Mouse (Mus musculus) hindbrain, embryonic 11.5 days (tissue): ENCODE measurements at regions not wholly inside any gene's neighbourhood (a gene's known extent, or its start where the extent isn't known, plus 50 kb on each side); places are given as distances from the start of the nearest gene placed in this dataset.

Source experiments
- ATAC-seq: fragments of 200-750 bp; cut with Nextera tagmentation; 2 replicates; pipeline ENCODE4 v1.8.0; 2017; ENCODE audit warnings: mild to moderate bottlenecking, moderate TSS enrichment, moderate library complexity; ENCODE audit not compliant: low FRiP score
- DNase-seq: peaks from one replicate; pipeline ENCODE4 v3.0.0-alpha.2; 2015; ENCODE audit warnings: low spot score
- H3K27ac ChIP-seq: fragments of 300-500 bp; sonication (generic); 2 replicates; pipeline ENCODE4 v1.5.1; 2014; ENCODE audit warnings: mild to moderate bottlenecking, low read depth, low read length
- H3K27me3 ChIP-seq: fragments of 300-500 bp; sonication (generic); 2 replicates; pipeline ENCODE4 v1.6.1; 2014; ENCODE audit warnings: mild to moderate bottlenecking, low read length, moderate library complexity, mixed read lengths; ENCODE audit not compliant: control insufficient read depth, insufficient read depth
- H3K36me3 ChIP-seq: fragments of 300-500 bp; sonication (generic); 2 replicates; pipeline ENCODE4 v1.6.1; 2014; ENCODE audit warnings: mild to moderate bottlenecking, low read length, moderate library complexity, mixed read lengths; ENCODE audit not compliant: control insufficient read depth, insufficient read depth
- H3K4me1 ChIP-seq: fragments of 300-500 bp; sonication (generic); replicated peaks from 2 replicates; pipeline ENCODE4 v1.6.1; 2014; ENCODE audit warnings: low read length, mixed read lengths; ENCODE audit not compliant: control insufficient read depth, insufficient read depth
- H3K4me2 ChIP-seq: fragments of 300-500 bp; sonication (generic); replicated peaks from 2 replicates; pipeline ENCODE4 v1.6.1; 2014; ENCODE audit warnings: mild to moderate bottlenecking, low read depth, low read length
- H3K4me3 ChIP-seq: fragments of 300-500 bp; sonication (generic); 2 replicates; pipeline ENCODE4 v1.5.1; 2014; ENCODE audit warnings: low read depth, low read length
- H3K9ac ChIP-seq: fragments of 300-500 bp; sonication (generic); 2 replicates; pipeline ENCODE4 v1.6.1; 2014; ENCODE audit warnings: low read depth, low read length
- H3K9me3 ChIP-seq: fragments of 300-500 bp; sonication (generic); 2 replicates; pipeline ENCODE4 v1.6.1; 2016; ENCODE audit warnings: low read length; ENCODE audit not compliant: control insufficient read depth
- WGBS: fragments of 180-500 bp; shearing (Covaris S2); extraction: QIAGEN DNeasy Blood & Tissue Kit; methylation state at CpG from one replicate; pipeline ENCODE4 v1.1.7; 2014; 5-methylcytosine and 5-hydroxymethylcytosine counted together

- Histone ChIP-seq H3K4me1 (no peaks in the 10 kb centered on the region), H3K4me3 (no peak overlapping the region), H3K36me3 (no peaks in the 10 kb centered on the region), H3K9ac (no peak overlapping the region), H3K4me2 (no peak overlapping the region), H3K9me3 (no peaks in the 10 kb centered on the region), H3K27me3 (no peaks in the 10 kb centered on the region), H3K27ac (no peak overlapping the region)
- ATAC-seq (no peak), DNase-seq (no peak)
- WGBS: 89% methylated on average over 6 of the region's 6 CpGs
These were observed 66.8 kb upstream of the Zbtb20 start for GRCm38 (mm10) chr16:42808864-42809263.

- DNase-seq (no peak), ATAC-seq (no peak)
- no peak overlapping the region for H3K27ac ChIP-seq
- H3K9me3 ChIP-seq: no peaks in the 10 kb centered on the region
- no peaks in the 10 kb centered on the region for H3K36me3 ChIP-seq
- H3K4me3 ChIP-seq: no peak overlapping the region
- no peak overlapping the region for H3K4me2 ChIP-seq
- H3K9ac ChIP-seq: no peak overlapping the region
- no peaks in the 10 kb centered on the region for H3K4me1 ChIP-seq
- no peaks in the 10 kb centered on the region for H3K27me3 ChIP-seq
- WGBS: 84% methylated on average over 2 of the region's 2 CpGs
These were observed 68.1 kb upstream of the Zbtb20 start for GRCm38 (mm10) chr16:42807536-42807935.

GRCm38 (mm10) chr16:42803609-42804008 is 72.1 kb upstream of the Zbtb20 start:
- Histone ChIP-seq H3K4me3 (no peak overlapping the region), H3K27me3 (no peaks in the 10 kb centered on the region), H3K4me2 (no peak overlapping the region), H3K27ac (no peak overlapping the region), H3K4me1 (no peaks in the 10 kb centered on the region), H3K9ac (no peak overlapping the region), H3K36me3 (no peaks in the 10 kb centered on the region), H3K9me3 (no peaks in the 10 kb centered on the region)
- no peak for ATAC-seq
- no peak for DNase-seq
- 70% methylated on average over 1 of the region's 1 CpGs for WGBS

- ATAC-seq (no peak), DNase-seq (no peak)
- no peaks in the 10 kb centered on the region for H3K4me1 ChIP-seq
- H3K4me3 ChIP-seq: no peak overlapping the region
- no peaks in the 10 kb centered on the region for H3K27me3 ChIP-seq
- H3K4me2 ChIP-seq: no peak overlapping the region
- H3K9ac ChIP-seq: no peak overlapping the region
- H3K36me3 ChIP-seq: no peaks in the 10 kb centered on the region
- 83% methylated on average over 2 of the region's 2 CpGs for WGBS
- H3K27ac ChIP-seq: no peak overlapping the region
- H3K9me3 ChIP-seq: no peaks in the 10 kb centered on the region
These were observed 83.1 kb upstream of the Zbtb20 start for GRCm38 (mm10) chr16:42792571-42792970.

- H3K27me3 ChIP-seq: no peaks in the 10 kb centered on the region
- DNase-seq: no peak
- no peak for ATAC-seq
- H3K4me3 ChIP-seq: no peak overlapping the region
- H3K4me1 ChIP-seq: 0 out of 2 replicates have a peak, but pooled peaks cover 3% of the 10 kb centered on the region
- H3K4me2 ChIP-seq: no peak overlapping the region
- H3K9me3 ChIP-seq: no peaks in the 10 kb centered on the region
- no peaks in the 10 kb centered on the region for H3K36me3 ChIP-seq
- 42% methylated on average over 4 of the region's 4 CpGs for WGBS
- H3K9ac ChIP-seq: no peak overlapping the region
- H3K27ac ChIP-seq: no peak overlapping the region
These were observed 91.0 kb upstream of the Zbtb20 start for GRCm38 (mm10) chr16:42784712-42785111.

GRCm38 (mm10) chr16:42784031-42784430 is 91.7 kb upstream of the Zbtb20 start:
- 54% methylated on average over 4 of the region's 4 CpGs for WGBS
- Histone ChIP-seq H3K4me1 (0 out of 2 replicates have a peak, but pooled peaks cover 3% of the 10 kb centered on the region), H3K9ac (no peak overlapping the region), H3K4me3 (no peak overlapping the region), H3K27me3 (no peaks in the 10 kb centered on the region), H3K27ac (no peak overlapping the region), H3K4me2 (no peak overlapping the region), H3K36me3 (no peaks in the 10 kb centered on the region), H3K9me3 (no peaks in the 10 kb centered on the region)
- ATAC-seq: no peak
- no peak for DNase-seq

GRCm38 (mm10) chr16:42782091-42782679 is 93.5 kb upstream of the Zbtb20 start:
- WGBS: 5% methylated on average over 5 of the region's 5 CpGs
- H3K27me3 ChIP-seq: no peaks in the 10 kb centered on the region
- no peaks in the 10 kb centered on the region for H3K36me3 ChIP-seq
- 0 out of 2 replicates have a peak, but pooled peaks cover 3% of the 10 kb centered on the region for H3K4me1 ChIP-seq
- H3K9ac ChIP-seq: peak overlapping the region; percentile 24; the same call in 1 of the 2 replicates
- ATAC-seq (peak; percentile 74), DNase-seq (peak; percentile 79)
- H3K4me3 ChIP-seq: no peak overlapping the region
- no peak overlapping the region for H3K4me2 ChIP-seq
- peak overlapping the region; percentile 76 for H3K27ac ChIP-seq
- no peaks in the 10 kb centered on the region for H3K9me3 ChIP-seq

- whole genome bisulfite sequencing: 6% methylated on average over 12 of the region's 12 CpGs
- H3K27me3 ChIP-seq: no peaks in the 10 kb centered on the region
- 0 out of 2 replicates have a peak, but pooled peaks cover 3% of the 10 kb centered on the region for H3K4me1 ChIP-seq
- no peak overlapping the region for H3K4me2 ChIP-seq
- no peaks in the 10 kb centered on the region for H3K9me3 ChIP-seq
- peak overlapping the region; percentile 76 for H3K27ac ChIP-seq
- no peak overlapping the region for H3K4me3 ChIP-seq
- DNase-seq (peak; percentile 75), ATAC-seq (peak; percentile 88)
- H3K36me3 ChIP-seq: no peaks in the 10 kb centered on the region
- no peak overlapping the region for H3K9ac ChIP-seq
These were observed 94.3 kb upstream of the Zbtb20 start for GRCm38 (mm10) chr16:42781096-42782071.
